Mouse (Mus musculus) cerebellum, adult 18-20 months (tissue): Measurements from ENCODE around the gene Nebl.

Experiments used
- DNase-seq, 2 experiments: peaks; one replicate each; pipeline ENCODE4 v3.0.0; 2021

The Nebl gene

DNA sequence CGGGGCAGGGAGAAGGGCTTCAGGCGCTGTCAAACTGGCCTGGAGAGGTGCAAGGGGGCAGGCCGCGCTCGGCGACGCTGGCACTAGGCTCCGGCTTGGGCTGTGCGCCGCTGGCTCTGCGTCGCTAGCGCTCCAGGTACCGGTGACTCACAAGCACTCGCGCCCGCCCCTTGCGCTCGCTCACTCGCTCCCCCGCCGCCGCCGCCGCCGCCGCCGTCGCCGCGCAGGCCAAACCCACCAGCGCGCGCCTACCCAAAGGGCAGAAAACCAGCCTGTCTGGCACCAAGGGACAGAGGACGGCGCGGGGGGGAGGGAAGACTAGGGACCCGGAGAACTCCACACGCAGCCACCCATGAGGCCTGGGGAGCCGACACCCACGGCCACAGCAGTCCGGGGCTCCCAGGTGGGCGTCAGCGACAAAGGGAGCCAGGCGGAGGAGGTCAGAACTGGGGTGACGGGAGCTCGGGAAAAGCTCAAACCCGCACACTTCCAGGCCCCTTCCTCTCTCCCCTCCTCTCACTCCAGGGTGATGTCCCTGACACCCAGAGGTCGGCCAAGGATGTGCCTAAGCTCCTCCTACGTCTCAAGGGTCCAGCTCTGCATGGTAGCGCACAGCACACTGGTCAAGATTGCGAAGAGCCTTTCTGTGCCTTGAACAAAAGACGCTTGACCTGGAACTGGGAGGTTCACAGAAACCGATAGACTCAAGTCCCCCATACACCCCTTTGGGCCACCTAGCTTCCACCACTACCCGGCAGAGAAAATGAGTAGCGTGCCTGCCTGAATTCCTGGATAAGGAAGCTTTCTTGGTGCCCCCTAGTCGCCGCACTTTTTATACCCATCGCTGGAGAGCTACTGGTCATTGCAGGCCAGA, at the start of gene Nebl:
Gene Nebl (minus strand): TSS at position 508 of the 874 bp plus-strand sequence.
- DNase-seq = peak; percentile 72 to 77

- peak in 1 of 2 experiments; percentile 6 for DNase-seq
Observed at GRCm38 (mm10) chr2:17770246-17770825, 39.1 kb upstream of the Nebl start.

DNA sequence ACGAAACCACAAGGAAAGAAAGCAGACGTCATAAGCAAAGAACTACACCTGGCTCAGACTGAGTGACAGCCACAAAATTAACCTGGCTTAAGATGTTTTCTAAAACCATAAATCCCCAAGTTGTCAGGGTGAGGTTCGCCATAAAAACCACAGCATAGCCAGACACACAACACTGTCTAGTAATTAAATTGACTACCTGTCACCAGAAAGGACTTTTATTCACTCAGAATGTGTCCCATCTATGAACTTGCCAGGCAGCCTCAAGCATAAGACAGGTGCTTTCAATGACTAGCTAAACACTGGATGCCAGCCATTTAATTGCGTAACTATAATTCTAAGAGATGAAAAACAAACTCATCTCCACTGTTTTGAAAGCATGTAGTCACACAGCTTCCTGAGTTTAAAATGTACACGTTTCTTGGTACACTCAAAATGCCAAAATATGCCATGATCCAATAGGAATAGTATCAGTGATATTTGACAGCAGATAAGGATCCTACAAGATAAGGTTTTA, 38.0 kb upstream of the Nebl start:
- no peak for DNase-seq

DNA sequence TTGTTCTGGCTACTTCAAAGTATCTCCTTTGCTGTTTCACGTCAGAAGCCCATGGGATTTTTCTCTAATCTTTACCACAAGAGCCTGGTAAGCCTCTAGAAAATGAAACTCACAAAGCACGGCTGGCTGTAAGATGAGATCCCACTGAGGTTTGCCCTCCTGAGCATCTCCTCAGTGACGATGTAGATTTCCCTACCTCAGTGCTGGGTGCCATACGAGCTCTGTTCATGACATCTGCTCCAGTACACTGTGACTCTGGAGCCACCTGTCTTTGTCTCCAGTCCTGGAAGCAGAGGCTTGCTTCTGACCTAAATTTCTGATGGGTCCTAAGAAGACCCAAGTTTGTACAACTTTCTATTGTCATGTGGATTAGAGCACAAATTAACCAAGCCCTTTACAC, 25.0 kb upstream of the Nebl start:
- DNase-seq = no peak

DNA sequence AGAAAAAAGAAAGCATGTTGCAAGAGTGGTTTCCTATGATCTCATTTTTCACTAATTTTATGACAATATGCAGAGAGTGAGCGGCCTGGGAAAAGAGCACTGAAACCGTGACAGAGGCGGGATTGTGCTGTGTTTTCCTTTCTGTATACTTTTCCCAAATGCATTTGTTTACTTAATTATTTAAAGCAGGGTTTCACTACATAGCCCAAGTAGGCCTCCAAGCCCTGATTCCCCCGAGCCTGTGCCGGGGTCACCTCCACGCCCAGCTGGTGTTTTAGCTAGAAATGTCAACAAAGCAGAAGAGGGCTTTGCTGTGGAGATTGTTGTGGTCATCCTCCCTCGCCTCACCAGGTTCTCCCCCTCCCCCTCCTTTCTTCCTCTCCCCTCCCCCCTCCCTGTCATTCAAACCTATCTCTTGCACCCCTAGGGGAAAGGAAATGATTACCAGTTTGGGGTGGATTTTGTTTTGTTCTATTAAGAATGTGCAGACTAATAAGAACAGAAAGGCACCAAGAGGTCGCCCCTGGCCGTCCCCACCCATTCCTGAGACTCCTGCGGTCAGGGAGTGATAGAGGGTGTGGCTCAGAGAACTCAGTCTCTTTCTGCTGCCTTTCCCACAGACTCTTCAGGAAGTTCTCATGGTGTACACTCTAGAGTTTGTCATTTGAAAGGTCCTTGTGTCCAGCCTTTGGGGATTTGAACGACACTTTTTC, 10.9 kb upstream of the Nebl start:
- DNase-seq = no peak

GRCm38 (mm10) chr2:17741555-17741954, 10.3 kb upstream of the Nebl start:
- no peak for DNase-seq

DNA sequence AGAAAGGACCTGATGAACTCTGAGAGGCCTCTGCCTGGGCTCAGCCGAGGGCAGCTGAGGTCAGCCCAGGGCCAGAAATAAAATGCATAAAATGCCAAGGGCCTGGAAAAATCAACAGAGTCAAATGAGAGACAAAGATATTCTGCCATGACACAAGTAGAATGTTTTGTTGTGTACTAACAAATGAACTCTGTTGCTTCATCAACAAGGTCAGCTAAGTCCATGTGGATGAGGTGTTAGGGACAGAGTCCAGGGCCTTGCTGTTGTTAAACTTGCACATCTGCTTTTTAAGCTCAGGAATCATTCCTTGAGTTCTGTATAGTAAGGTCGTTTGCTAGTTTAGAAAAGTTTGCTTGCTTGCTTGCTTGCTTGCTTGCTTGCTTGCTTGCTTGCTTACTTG, 9.2 kb upstream of the Nebl start:
- DNase-seq = no peak

DNA sequence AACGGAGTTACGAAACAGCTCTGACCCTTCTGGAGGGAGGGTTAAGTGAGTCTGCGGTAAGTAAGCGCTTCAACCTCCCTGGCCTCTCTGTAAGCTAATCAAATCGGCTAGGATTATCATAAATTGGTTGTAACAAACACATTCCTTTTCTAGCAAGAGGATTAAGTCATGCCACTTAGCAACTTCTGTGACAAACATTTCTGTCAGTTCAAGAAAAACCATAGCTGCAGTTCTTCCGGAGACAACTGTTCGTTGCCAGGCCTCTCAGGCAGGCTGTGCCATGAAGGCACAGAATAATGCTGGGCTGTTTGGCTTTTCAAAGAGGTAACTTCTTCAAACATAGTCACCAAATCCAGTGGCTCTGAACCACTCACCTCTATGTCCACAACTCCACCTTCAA, 946 bp upstream of the Nebl start:
- no peak for DNase-seq

GRCm38 (mm10) chr2:17731831-17732200, 552 bp upstream of the Nebl start:
- no peak for DNase-seq

DNA sequence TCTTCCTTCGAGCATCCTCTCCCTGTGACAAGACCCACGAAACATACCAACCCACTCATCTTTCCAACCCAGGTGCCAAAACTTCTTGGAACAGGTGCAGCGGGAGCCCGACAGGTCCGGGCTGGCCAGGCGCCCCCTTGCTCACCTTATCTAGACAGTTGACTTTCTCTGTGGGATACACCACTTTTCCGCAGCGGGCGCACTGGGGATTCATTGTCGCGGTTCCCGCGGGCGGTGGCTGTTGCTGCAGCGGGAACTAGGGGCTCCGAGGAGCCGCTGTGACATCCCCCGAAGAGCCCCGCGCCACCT, 662 bp downstream of the Nebl start:
- DNase-seq = no peak

- DNase-seq = peak; percentile 27 to 48
Observed at GRCm38 (mm10) chr2:17729770-17730647, 1.3 kb downstream of the Nebl start.

DNA sequence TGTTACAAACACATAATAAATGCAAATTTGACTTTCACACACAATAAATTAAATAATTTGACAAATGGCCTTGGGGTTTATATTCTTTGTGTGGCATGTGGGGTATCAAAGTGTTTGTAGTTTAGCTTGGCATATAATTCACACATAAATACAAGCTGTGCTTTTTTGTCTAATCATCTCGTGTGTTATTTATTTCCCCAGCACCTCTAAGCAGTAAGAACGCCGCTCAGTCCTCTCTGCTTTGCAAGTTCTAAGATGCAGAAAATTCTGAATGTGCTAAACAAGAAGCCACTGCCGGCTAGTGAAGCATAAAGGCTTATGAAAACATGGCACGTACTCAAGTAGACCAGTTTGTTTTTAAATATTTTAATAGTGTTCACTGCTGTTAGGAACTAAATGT, 6.9 kb downstream of the Nebl start:
- no peak for DNase-seq

- no peak for DNase-seq
Observed at GRCm38 (mm10) chr2:17723268-17724019, 7.8 kb downstream of the Nebl start.

GRCm38 (mm10) chr2:17721177-17721715, 10.0 kb downstream of the Nebl start:
- DNase-seq = no peak

DNA sequence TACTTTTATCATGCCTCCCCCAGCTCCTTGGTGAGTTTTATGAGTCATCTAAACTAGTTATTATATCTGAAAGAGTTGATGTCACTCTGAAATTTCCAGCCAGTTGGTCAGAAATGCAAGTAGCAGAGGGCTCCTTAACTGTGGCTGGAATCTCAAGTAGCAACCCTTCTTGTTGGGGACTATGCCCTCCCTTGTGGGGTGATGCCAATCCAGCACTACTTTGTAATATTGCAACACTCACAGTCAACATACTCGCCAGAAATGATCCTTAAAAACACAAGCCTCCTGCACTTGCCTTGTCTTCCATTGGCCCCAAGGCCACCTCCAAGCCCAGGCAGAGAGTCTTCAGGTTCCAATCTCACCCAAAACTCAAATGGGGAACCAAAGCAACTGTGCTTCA, 13.0 kb downstream of the Nebl start:
- DNase-seq = no peak

DNA sequence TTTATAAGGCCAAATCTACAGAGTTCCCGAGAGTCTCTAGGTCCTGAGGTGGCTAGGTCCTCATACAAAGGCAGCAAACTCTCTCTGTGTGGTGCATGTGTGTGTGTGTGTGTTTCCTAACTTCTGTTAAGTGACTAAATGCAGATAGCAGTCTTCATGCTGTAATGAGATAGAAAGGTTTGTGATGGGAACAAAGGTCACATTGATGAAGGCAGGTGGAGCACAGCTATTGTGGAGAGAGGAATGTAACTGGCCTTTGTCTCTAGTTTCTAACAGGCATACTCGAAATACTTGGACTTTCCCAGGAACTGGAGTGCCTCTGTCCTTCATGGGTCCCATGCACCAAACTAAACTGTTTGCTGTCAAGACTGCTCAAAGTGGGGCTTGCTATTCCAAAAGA, 14.1 kb downstream of the Nebl start:
- DNase-seq = no peak

- DNase-seq = no peak
Observed at GRCm38 (mm10) chr2:17715149-17715767, 16.0 kb downstream of the Nebl start.

- DNase-seq = no peak
Observed at GRCm38 (mm10) chr2:17714661-17715060, 16.6 kb downstream of the Nebl start.

GRCm38 (mm10) chr2:17714124-17714523, 17.1 kb downstream of the Nebl start:
- DNase-seq = peak in 1 of 2 experiments; percentile 17

- DNase-seq = no peak
Observed at GRCm38 (mm10) chr2:17711216-17711615, 20.0 kb downstream of the Nebl start.

DNA sequence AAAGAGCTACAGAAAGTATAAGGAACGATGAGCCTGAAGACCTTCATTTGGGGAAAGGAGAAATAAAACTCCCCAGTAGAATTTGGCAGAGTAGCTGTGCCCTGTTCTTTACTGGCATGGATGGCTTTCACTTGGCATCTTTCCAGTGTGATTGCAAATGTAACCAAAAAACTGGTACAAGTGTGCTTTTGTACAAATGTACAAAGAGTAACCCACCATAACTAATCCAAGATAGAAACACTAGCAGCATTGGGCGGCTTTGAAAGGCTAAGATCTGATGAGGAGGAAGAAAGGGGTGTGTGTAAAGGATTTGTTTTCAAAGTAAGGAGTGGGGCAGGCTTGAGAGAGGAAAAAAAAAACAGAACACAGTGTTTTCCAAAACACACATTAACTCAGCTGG, 21.2 kb downstream of the Nebl start:
- peak; percentile 13 to 24 for DNase-seq
